Mouse (Mus musculus) limb, embryonic 13.5 days (tissue): Measurements from ENCODE around the gene Uso1. TPM values are rescaled to one million over a fixed set of nuclear protein-coding genes. Genes with fewer than 3 reads are reported as not detected.
"Not testable (repeated sequence)": the region's sequence is repeated elsewhere in the genome, so short reads cannot be mapped to it uniquely, and the experiment has no call there.

Experiments used
- ATAC-seq: fragments of 200-750 bp; cut with Nextera tagmentation; 2 replicates; pipeline ENCODE4 v1.8.0; 2017; ENCODE audit warnings: low read depth, moderate number of reproducible peaks, moderate TSS enrichment; ENCODE audit not compliant: low FRiP score
- H3K27ac ChIP-seq: fragments of 300-500 bp; sonication (generic); 2 replicates; pipeline ENCODE4 v1.5.1; 2015; ENCODE audit warnings: inconsistent platforms, mild to moderate bottlenecking, moderate library complexity
- H3K27me3 ChIP-seq: fragments of 300-500 bp; sonication (generic); 2 replicates; pipeline ENCODE4 v1.6.1; 2015; ENCODE audit warnings: mild to moderate bottlenecking, inconsistent platforms
- H3K36me3 ChIP-seq: fragments of 300-500 bp; sonication (generic); 2 replicates; pipeline ENCODE4 v1.6.1; 2015; ENCODE audit warnings: inconsistent platforms, mild to moderate bottlenecking, moderate library complexity
- H3K4me1 ChIP-seq: fragments of 300-500 bp; sonication (generic); 2 replicates; pipeline ENCODE4 v1.6.1; 2015; ENCODE audit warnings: inconsistent platforms
- H3K4me2 ChIP-seq: fragments of 300-500 bp; sonication (generic); replicated peaks from 2 replicates; pipeline ENCODE4 v1.6.1; 2015; ENCODE audit warnings: inconsistent platforms, mild to moderate bottlenecking, moderate library complexity
- H3K4me3 ChIP-seq: fragments of 300-500 bp; sonication (generic); 2 replicates; pipeline ENCODE4 v1.5.1; 2015; ENCODE audit warnings: moderate library complexity, mild to moderate bottlenecking, inconsistent platforms
- H3K9ac ChIP-seq: fragments of 300-500 bp; sonication (generic); 2 replicates; pipeline ENCODE4 v1.6.1; 2015; ENCODE audit warnings: mild to moderate bottlenecking, inconsistent platforms
- H3K9me3 ChIP-seq: fragments of 300-500 bp; sonication (generic); 2 replicates; pipeline ENCODE4 v1.6.1; 2016; ENCODE audit warnings: inconsistent platforms
- WGBS: fragments of 180-500 bp; shearing (Covaris S2); methylation state at CpG from one replicate; pipeline ENCODE4 v1.1.7; 2015; 5-methylcytosine and 5-hydroxymethylcytosine counted together
- polyA plus RNA-seq: library from polyadenylated mRNA; unstranded; fragments of >200 nt; fragmentation: Nextera tagmentation; extraction: Ambion mirVana; gene quantifications from 2 replicates; pipeline ENCODE4 v1.2.1, GENCODE M21; 2015

The Uso1 gene
- polyA plus RNA-seq, 1 experiment from 2014 or later, result 53.2 TPM

GRCm38 (mm10) chr5:92129321-92129768 lies 8.4 kb upstream of the Uso1 start:
- H3K4me3 ChIP-seq, result no peak overlapping the region
- peaks cover 19% of the 10 kb centered on the region for H3K36me3 ChIP-seq
- WGBS, result 54% methylated on average over 1 of the region's 1 CpGs
- H3K4me1 ChIP-seq, result peaks cover 11% of the 10 kb centered on the region
- ATAC-seq, result 0 out of 2 replicates have a peak, but pooled peaks have one; percentile 38
- no peaks in the 10 kb centered on the region for H3K9me3 ChIP-seq
- H3K9ac ChIP-seq, result no peak overlapping the region
- no peak overlapping the region for H3K4me2 ChIP-seq
- no peaks in the 10 kb centered on the region for H3K27me3 ChIP-seq
- H3K27ac ChIP-seq, result no peak overlapping the region

- H3K4me1 ChIP-seq, result peaks cover 11% of the 10 kb centered on the region
- H3K36me3 ChIP-seq, result peaks cover 12% of the 10 kb centered on the region
- no peak for ATAC-seq
- no peaks in the 10 kb centered on the region for H3K9me3 ChIP-seq
- no peak overlapping the region for H3K9ac ChIP-seq
- H3K27me3 ChIP-seq, result no peaks in the 10 kb centered on the region
- no peak overlapping the region for H3K27ac ChIP-seq
- no peak overlapping the region for H3K4me3 ChIP-seq
- H3K4me2 ChIP-seq, result no peak overlapping the region
- WGBS, result 88% methylated on average over 6 of the region's 6 CpGs
These were observed 7.6 kb upstream of the Uso1 start for GRCm38 (mm10) chr5:92130040-92130682.

- Histone ChIP-seq H3K36me3 (peaks cover 10% of the 10 kb centered on the region), H3K4me2 (no peak overlapping the region), H3K27me3 (no peaks in the 10 kb centered on the region), H3K9me3 (no peaks in the 10 kb centered on the region), H3K4me3 (no peak overlapping the region), H3K27ac (no peak overlapping the region), H3K4me1 (peaks cover 24% of the 10 kb centered on the region), H3K9ac (no peak overlapping the region)
- ATAC-seq, result no peak
- WGBS, result 98% methylated on average over 4 of the region's 4 CpGs
These were observed 5.6 kb upstream of the Uso1 start for GRCm38 (mm10) chr5:92132127-92132526.

- Histone ChIP-seq H3K36me3 (peaks cover 10% of the 10 kb centered on the region), H3K4me1 (peaks cover 19% of the 10 kb centered on the region)
- not testable (repeated sequence) for H3K9ac ChIP-seq, H3K27me3 ChIP-seq, H3K9me3 ChIP-seq, H3K4me2 ChIP-seq, H3K4me3 ChIP-seq, ATAC-seq, H3K27ac ChIP-seq
- 76% methylated on average over 4 of the region's 4 CpGs for WGBS
These were observed 4.7 kb upstream of the Uso1 start for GRCm38 (mm10) chr5:92133006-92133405.

GRCm38 (mm10) chr5:92134934-92135333 lies 2.8 kb upstream of the Uso1 start:
- H3K9ac ChIP-seq, result no peak overlapping the region
- ATAC-seq, result no peak
- H3K4me2 ChIP-seq, result no peak overlapping the region
- no peaks in the 10 kb centered on the region for H3K9me3 ChIP-seq
- peaks cover 28% of the 10 kb centered on the region for H3K4me1 ChIP-seq
- WGBS, result 85% methylated on average over 3 of the region's 3 CpGs
- H3K36me3 ChIP-seq, result peaks cover 10% of the 10 kb centered on the region
- no peak overlapping the region for H3K4me3 ChIP-seq
- H3K27me3 ChIP-seq, result no peaks in the 10 kb centered on the region
- H3K27ac ChIP-seq, result no peak overlapping the region

GRCm38 (mm10) chr5:92136536-92137238 lies 1.1 kb upstream of the Uso1 start:
- Histone ChIP-seq H3K9ac (peak overlapping the region; percentile 70), H3K27me3 (no peaks in the 10 kb centered on the region), H3K4me1 (peaks cover 31% of the 10 kb centered on the region), H3K4me2 (peak overlapping the region; percentile 76), H3K36me3 (peaks cover 1% of the 10 kb centered on the region), H3K27ac (no peak overlapping the region), H3K4me3 (peak overlapping the region; percentile 93), H3K9me3 (no peaks in the 10 kb centered on the region)
- 62% methylated on average over 9 of the region's 9 CpGs for WGBS
- no peak for ATAC-seq

- WGBS, result under 1% methylated on average over 21 of the region's 43 CpGs
- no peaks in the 10 kb centered on the region for H3K27me3 ChIP-seq
- H3K4me1 ChIP-seq, result peaks cover 39% of the 10 kb centered on the region
- peak overlapping the region; percentile 76 for H3K4me2 ChIP-seq
- peak overlapping the region; percentile 93 for H3K4me3 ChIP-seq
- no peaks in the 10 kb centered on the region for H3K9me3 ChIP-seq
- peak overlapping the region; percentile 75; the same call in 1 of the 2 replicates for H3K27ac ChIP-seq
- peak overlapping the region; percentile 89 for H3K9ac ChIP-seq
- no peaks in the 10 kb centered on the region for H3K36me3 ChIP-seq
- ATAC-seq, result peak; percentile 78
These were observed 419 bp downstream of the Uso1 start for GRCm38 (mm10) chr5:92138093-92138621.

- H3K36me3 ChIP-seq, result no peaks in the 10 kb centered on the region
- 16% methylated on average over 1 of the region's 1 CpGs for WGBS
- no peak for ATAC-seq
- H3K9ac ChIP-seq, result peak overlapping the region; percentile 89
- peak overlapping the region; percentile 93 for H3K4me3 ChIP-seq
- peaks cover 39% of the 10 kb centered on the region for H3K4me1 ChIP-seq
- peak overlapping the region; percentile 76 for H3K4me2 ChIP-seq
- no peaks in the 10 kb centered on the region for H3K27me3 ChIP-seq
- no peak overlapping the region for H3K27ac ChIP-seq
- no peaks in the 10 kb centered on the region for H3K9me3 ChIP-seq
These were observed 1.5 kb downstream of the Uso1 start for GRCm38 (mm10) chr5:92139191-92139590.

GRCm38 (mm10) chr5:92141696-92142095 lies 4.0 kb downstream of the Uso1 start:
- WGBS, result 54% methylated on average over 5 of the region's 5 CpGs
- Histone ChIP-seq H3K4me2 (no peak overlapping the region), H3K4me1 (peaks cover 28% of the 10 kb centered on the region), H3K9ac (no peak overlapping the region), H3K36me3 (peaks cover 10% of the 10 kb centered on the region; the same call in 1 of the 2 replicates), H3K9me3 (no peaks in the 10 kb centered on the region), H3K27ac (no peak overlapping the region), H3K27me3 (no peaks in the 10 kb centered on the region), H3K4me3 (no peak overlapping the region)
- ATAC-seq, result no peak

- WGBS, result 83% methylated on average over 3 of the region's 3 CpGs
- no peak overlapping the region for H3K9ac ChIP-seq
- no peak overlapping the region for H3K4me3 ChIP-seq
- H3K4me2 ChIP-seq, result no peak overlapping the region
- no peak for ATAC-seq
- peaks cover 25% of the 10 kb centered on the region for H3K4me1 ChIP-seq
- no peak overlapping the region for H3K27ac ChIP-seq
- no peaks in the 10 kb centered on the region for H3K27me3 ChIP-seq
- no peaks in the 10 kb centered on the region for H3K9me3 ChIP-seq
- peaks cover 10% of the 10 kb centered on the region; the same call in 1 of the 2 replicates for H3K36me3 ChIP-seq
These were observed 4.7 kb downstream of the Uso1 start for GRCm38 (mm10) chr5:92142481-92142880.

- Histone ChIP-seq H3K9ac (no peak overlapping the region), H3K27me3 (no peaks in the 10 kb centered on the region), H3K4me2 (no peak overlapping the region), H3K36me3 (peaks cover 10% of the 10 kb centered on the region; the same call in 1 of the 2 replicates), H3K9me3 (no peaks in the 10 kb centered on the region), H3K4me1 (peaks cover 23% of the 10 kb centered on the region), H3K27ac (no peak overlapping the region), H3K4me3 (no peak overlapping the region)
- WGBS, result 95% methylated on average over 6 of the region's 6 CpGs
- ATAC-seq, result no peak
These were observed 5.9 kb downstream of the Uso1 start for GRCm38 (mm10) chr5:92143665-92144064.

- Histone ChIP-seq H3K4me2 (no peak overlapping the region), H3K9me3 (no peaks in the 10 kb centered on the region), H3K9ac (no peak overlapping the region), H3K27me3 (no peaks in the 10 kb centered on the region), H3K4me3 (no peak overlapping the region), H3K4me1 (peaks cover 10% of the 10 kb centered on the region), H3K27ac (no peak overlapping the region), H3K36me3 (peaks cover 10% of the 10 kb centered on the region; the same call in 1 of the 2 replicates)
- 93% methylated on average over 7 of the region's 7 CpGs for WGBS
- no peak for ATAC-seq
These were observed 7.4 kb downstream of the Uso1 start for GRCm38 (mm10) chr5:92144954-92145708.
